Mouse (Mus musculus) cerebellum, adult 11-12 months (tissue): ENCODE results near the gene Psmc5.
A peak's percentile ranks its signal among the peaks of the same experiment; 100 is the strongest.
"Not testable (repeated sequence)": the region's sequence is repeated elsewhere in the genome, so short reads cannot be mapped to it uniquely, and the experiment has no call there.

Experiments used
- DNase-seq: peaks from one replicate; pipeline ENCODE4 v3.0.0; 2022

The Psmc5 gene

DNA sequence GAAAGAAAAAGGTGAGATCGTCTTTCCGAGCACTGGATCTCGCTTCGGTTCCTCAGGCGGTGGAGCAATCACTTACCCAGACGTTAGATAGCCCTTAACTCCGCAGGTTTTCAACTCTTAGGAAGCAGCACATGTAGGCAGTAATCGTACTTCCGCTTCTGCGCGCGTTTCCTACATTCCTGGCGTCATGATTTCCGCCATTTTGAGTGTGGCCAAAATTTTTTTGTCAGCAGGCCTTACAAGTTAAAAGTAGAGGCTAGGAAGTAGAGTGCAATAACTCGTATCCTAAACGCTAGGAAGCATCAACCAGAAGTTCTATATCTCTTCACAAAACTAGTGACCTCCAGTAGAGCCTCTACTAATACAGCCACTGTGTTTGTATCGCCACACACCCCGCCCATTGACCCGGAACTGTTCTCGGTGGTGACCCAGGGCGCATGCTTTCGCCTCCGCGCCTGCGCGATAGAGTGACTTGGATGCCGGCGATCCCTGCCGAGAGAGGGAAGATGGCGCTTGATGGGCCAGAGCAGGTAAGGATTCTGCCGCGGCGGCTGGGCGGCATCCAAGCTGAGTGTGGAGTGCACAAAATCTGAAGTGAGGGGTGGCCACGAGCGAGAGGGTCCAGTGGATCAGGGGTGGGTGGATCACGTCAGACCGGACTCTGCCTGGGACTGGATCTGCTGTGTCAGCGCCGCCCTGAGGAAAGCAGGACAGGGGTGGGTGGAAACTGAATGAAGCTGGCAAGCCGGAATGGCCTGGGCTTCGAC lies at the start of gene Psmc5, which contains the start of gene Ftsj3:
Gene Psmc5 (plus strand): TSS at position 470 of the 767 bp plus-strand sequence.
Gene Ftsj3 (minus strand): TSS at position 395 of the 767 bp plus-strand sequence.
- peak; percentile 96 for DNase-seq

DNA sequence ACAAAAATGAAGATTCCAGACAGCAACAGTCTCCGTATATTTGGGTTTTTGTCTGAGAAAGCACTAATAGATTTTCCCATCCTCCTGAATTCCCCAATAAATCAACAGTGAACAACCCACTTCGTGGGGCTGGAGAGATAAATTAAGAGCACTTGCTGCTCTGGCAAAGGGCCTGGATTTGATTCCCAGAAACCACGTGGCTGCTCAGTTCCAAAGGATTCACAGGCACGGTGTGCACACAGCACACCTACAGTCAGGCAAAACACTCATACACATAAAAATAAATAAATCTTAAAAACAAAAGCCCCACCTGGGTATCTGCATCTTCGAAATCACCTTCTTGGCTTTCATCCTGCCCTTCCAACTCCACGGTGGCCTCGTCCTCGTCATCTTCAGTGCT lies 43.2 kb upstream of the Psmc5 start:
- no peak for DNase-seq

DNA sequence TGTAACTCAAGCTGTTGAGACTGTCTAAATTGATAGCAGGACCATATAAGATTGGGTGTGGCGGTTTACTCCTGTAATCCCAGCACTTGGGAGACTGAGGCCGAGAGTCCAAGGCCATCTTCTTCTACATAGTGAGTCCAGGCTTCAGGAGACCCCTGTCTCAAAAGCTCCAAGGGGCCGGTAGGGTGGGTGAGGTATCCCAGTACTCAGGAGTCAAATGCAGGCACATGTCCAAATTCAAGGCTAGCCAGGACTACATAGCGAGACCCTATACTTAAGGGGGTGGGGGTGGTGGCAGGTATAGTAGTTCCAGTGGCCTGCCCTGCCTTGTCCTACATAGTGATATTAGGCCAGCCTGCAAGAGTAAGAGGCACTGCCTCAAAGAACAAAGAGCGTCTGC lies 41.1 kb upstream of the Psmc5 start:
- peak; percentile 54 for DNase-seq

DNA sequence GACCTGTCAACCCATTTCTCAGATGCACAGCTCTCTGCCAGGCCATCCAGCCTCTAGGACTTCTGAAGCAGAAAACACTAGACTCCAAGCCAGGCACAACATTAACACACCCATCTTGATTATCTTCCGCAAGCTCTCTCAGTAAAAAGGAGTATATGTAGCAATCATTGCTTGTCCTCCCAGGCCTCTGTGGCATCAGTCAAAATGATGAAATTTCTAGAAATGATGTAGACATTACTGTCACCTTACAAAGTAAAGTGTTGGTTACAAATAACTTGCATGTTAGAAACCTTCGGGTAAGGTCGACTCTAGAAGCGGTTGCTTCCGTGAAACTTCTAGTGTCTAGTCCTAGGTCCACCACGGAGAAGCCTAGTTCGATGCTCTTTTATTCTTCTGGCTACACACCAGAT lies 40.5 kb upstream of the Psmc5 start:
- no peak for DNase-seq

DNA sequence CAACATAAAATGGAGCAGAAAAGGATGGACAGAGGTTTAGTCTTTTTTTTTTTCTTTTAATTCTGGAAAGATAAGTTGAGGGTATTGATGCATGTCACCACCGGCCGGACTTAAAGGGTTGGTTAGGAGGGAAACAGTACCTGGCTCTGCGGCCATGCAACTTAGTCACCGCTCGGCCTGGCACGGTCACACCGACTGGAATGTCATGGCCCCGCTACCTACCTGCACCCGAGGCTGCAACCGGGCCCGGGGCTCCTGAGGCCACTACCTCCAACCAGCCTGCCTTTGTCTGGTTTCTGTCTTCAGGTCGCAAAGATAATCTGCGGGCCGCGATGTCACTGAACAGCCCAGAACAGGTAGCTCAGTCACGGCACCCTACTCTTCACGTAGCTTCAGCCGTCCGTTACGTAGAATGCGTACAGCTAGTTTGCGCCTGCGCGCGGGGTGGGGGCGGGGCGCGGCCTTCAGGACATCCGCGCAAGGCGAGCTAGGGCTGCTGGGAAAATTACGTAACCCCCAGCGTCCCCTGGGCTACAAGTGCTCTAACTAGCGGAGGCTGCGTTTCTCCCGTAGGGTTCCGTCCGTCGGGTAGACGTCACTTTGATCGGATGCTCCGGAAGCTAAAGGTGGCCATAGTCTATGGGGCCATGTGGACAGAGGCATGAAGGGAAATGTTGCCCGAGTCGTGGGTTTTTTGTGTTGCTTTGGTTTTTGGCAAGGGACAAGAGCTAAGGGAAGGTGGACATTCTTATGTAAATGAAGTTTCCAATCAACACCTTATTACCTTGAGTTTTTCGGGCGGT lies 39.8 kb upstream of the Psmc5 start, which contains the start of gene Ccdc47:
Gene Ccdc47 (minus strand): TSS at position 418 of the 803 bp plus-strand sequence.
- DNase-seq, result peak; percentile 99

DNA sequence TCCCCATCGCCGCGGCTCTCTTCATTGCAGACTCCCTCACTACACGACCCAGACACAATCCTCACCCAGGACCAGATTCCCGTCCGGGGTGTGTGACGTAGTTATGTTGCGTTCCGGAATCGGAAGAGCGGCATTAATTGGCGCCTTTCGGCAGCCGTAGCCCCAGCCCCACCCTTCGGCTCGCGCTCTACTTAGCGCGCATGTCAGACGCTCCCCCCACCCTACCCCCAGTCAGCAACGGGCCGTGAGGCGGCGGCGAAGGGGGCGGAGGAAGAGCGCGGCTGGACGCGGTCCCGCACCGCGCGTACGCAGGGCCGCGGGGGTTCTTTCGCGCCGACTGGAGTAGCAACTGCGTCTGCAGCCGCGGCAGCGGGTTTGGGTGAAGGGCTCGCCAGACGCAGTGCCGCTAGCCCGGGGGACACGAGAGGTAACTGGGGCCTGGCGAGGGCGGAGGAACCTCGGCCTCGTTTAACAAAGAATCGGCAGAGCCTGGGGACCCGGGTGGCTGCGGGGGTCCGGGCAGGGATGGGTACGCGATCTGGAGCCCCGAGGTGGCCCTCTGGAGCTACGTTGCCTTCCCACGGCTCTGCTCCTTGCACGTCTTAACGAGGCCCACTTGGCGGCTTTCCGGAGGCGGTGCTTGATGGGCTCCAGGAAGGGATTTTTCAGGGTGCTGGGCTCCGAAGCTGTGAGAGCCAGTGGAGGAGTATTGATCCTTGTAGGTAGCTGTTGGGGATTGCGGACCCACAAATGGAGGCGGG lies 39.0 kb upstream of the Psmc5 start, which contains the start of gene Ddx42:
Gene Ddx42 (plus strand): TSS at position 197 of the 761 bp plus-strand sequence.
- DNase-seq, result peak; percentile 95

DNA sequence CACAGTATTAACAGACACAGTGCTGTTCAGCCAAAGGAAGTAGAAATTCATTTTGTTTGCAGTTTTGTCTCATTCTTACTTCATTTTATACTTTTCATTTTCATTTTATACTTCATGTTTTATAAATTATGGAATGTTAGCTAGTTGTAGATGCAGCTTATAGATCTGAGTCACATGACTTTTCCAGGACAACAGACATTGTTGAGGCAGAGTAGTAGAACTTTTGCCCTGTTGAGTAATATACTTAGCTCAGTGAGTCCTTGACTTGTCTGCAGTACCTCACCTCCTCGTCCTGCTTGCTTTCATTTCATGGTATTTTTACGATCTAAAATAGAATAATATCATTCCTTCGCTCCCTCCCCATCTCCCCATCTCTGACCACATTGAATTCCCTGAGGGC lies 35.4 kb upstream of the Psmc5 start:
- no peak for DNase-seq

DNA sequence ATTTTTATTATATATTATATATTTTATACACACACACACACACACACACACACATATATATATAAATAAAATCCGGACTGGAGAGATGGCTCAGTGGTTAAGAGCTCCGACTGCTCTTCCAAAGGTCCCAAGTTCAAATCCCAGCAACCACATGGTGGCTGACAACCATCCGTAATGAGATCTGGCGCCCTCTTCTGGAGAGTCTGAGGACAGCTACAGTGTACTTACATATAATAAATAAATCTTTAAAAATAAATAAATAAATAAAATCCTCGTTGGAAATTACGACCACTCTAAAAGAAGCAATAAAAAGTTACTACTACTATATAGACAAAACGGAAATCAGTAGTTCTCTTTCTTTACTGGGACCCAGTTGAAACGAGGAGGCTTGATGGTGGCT lies 22.0 kb upstream of the Psmc5 start:
- DNase-seq, result not testable (repeated sequence)

DNA sequence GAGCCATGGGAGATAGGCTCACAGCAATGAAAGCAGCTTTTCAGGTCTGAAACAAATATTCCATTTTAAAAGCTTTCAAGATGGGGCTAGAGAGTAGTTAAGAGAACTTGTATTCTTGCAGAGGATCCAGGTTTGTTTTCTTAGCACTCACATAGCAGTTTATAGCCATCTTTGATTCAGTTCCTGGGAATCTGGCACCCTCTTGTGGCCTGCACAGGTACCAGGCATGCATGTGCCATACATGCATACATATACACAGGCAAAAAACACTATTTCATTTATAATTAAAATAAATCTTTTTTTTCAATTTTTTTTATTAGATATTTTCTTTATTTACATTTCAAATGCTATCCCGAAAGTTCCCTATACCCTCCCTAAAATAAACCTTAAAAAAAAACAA lies 9.1 kb upstream of the Psmc5 start:
- no peak for DNase-seq

DNA sequence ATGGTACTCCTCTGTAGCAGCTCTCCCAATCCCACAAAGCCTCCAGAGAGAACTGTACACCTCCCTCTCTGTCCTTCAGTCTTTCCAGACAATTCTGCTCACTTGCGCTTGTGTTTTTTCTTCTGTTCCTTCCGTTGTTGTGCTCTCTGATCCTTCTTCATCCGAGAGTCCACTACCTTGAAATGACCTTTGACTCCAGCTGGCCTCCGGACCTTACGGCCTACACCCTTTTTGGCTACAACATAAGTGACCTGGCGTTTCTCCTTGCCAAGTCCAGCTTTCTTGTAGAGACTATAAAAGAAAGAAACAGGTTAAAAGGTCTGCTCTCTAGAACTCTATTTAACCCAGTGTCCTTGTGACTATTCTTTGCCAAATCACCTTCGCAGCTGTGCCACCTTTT lies 6.6 kb upstream of the Psmc5 start:
- no peak for DNase-seq

DNA sequence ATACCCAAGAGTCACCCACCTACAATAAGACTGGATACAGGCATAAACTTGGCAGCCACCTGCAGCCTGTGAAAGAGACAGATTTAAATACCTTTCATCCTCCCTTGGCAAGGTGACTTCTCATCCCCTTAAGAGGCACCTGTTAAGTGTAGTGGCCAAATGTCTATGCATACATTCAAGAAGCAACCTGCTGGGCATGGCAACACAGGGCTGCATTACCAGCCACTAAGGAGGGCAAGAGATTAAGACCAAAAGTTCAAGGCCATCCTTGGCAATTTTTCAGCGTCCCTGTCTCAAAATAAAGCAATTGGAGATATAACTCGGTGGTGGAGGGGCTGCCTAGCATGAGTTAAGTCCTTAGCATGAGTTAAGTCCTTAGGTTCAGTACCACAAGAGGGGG lies 1.2 kb upstream of the Psmc5 start:
- DNase-seq, result peak; percentile 51

DNA sequence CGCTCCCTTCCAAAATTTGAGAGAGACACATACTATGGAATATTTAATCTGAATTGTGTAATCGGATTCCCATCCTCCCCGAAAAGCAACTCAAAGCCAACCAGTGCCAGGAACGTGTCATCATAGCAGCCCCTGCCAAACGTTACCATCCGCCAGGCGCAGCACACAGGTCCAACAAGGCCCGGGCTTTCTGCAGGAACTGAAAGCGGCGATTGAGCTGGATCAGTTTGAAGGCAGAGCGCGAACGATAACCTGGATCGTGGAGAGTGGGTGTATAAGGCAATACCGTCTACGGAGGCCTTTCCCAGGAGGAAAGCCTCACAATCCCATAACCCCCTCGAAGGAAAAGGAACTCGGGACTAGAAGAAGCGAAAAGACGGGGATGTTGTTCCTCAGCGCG lies 780 bp upstream of the Psmc5 start:
- no peak for DNase-seq

DNA sequence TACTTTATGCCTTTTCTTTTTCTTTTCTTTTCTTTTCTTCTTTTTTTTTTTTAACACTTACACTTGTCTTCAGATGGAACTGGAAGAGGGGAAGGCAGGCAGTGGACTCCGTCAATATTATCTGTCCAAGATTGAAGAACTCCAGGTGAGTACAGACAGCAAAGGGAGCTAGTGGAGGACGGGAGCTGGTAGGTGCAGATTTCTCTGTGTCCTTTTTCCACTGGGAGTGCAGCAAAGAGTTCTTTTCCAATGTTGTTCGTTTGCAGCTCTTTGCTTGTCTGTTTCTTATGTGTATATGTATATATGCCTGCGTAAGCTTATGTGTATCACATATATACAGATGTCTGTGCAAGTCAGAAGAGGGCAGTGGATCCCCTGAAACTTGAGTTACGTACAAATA lies 821 bp downstream of the Psmc5 start:
- DNase-seq, result no peak

DNA sequence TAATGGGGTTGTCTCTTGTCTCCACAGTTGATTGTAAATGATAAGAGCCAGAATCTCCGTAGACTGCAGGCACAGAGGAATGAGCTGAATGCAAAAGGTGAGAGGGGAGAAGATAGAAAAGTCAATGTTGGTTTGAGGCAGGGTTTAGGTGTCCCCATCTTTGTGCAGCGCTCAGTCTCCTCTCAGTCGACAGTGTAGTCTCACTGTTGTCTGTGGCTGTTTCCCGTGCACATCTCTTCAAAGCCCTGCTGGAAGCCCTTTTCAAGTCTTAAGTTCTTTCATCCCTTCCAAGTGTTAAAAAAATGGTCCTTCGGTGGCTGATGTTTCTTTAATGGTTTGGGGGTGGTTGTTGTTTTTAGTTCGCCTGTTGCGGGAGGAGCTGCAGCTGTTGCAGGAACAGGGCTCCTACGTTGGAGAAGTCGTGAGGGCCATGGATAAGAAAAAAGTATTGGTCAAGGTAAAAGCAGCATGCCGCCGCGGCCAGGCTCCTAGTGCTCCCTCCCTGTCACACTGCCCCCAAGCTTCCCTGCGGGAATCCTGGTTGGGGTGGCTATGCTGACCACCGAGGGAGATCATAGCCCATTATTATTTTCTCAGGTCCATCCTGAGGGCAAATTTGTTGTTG lies 5.0 kb downstream of the Psmc5 start:
- no peak for DNase-seq

DNA sequence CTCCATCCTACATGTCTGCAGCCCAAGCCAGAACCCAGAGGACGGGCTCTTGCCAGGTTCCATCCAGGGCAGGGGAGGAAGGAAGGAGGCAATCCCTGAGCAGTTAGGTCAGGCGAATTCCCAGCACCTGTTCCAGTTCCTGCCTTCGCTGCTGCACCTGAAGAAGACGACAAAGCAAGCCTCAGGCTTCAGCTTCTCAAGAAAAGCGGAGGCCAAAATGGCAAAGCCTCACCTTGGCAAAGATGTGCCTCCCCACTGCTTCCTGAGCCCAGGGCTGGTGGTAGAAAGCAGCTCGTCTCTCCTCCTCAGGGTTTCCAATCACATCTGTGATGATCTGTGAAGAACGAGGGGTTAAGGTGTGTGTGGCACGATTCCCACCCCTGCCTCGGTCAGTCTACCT lies 8.0 kb downstream of the Psmc5 start:
- peak; percentile 64 for DNase-seq

DNA sequence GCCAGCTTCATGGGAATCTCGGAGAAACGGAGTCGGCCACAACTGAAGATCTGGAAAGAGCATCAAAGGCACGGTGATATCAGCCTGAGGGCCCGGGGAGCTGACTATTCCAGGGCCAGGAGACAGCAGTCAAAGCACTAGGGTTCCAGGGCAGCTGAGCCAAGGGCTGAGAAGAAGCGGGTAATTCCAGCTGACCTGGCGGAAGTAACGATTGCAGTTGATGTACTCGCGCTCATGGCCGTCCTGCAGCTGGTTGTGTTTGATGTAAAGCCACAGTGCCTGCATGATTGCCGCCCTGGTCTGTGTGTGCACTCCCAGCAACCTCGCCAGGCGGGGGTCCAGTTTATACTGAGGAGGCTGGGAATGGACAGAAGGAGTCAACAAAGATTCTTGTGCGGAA lies 9.0 kb downstream of the Psmc5 start:
- peak; percentile 42 for DNase-seq

DNA sequence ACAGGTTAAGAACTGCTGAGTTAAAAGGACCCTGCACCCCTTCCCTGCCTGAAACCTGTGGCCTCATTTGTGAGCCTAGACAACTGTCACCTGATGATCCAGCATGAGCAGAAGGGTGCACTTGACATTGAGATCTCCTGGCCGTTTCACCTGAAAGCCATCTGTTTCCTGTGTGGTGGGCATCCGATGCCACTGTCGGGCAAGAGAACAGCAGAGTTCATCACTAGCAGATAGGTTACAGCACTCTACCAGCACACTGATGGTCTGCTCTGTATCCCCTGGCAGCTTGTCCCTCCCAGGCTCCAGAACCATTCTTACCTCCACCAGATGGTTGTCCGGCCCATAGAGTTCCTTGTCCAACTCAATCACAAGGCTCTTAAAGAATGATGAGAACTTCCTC lies 9.6 kb downstream of the Psmc5 start:
- no peak for DNase-seq

DNA sequence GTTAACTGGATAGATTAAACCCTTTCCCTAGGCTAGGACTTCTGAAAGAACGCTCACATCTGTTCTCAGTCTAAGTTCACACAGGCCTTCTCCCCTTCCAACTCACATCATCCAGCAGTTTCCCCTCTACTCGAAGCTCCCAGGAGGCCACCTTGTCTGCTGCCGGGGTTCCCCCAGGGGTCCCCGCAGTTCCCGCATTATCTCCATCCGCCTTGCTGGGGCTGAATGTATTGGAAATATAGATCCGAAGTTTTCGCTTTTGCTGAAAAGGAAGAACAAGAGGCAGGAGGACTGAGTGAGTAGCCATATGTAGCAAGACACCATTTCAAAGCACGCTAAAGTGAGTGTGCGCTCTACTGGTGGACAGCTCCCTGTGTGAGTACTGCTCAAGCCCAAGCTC lies 10.5 kb downstream of the Psmc5 start:
- no peak for DNase-seq

DNA sequence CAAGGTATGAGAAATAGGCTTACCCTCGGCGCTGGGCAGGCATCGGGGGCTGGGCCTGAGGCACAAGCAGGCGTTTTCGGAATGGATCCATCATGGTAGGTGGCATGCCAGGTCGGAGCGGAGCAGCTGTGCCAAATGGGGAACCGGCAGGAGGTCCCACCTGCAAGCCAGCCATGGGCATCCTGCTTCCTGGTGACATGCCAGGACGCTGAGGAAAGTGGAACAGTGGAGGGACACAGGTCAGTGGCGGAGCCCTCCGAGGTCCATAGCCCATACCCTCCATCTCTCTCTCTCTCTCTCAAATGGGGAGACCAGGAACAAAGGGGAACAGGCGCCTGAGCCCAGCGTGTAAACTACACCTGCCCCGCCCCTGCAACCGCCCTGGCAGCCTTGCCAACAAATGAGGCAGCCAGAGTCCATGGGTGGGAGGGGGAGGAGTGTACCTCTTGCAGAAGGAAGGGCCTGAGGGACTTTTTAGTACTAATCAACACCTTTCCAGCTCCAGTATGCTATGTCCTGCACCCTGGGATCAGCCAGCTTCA lies 11.4 kb downstream of the Psmc5 start:
- peak; percentile 97 for DNase-seq

DNA sequence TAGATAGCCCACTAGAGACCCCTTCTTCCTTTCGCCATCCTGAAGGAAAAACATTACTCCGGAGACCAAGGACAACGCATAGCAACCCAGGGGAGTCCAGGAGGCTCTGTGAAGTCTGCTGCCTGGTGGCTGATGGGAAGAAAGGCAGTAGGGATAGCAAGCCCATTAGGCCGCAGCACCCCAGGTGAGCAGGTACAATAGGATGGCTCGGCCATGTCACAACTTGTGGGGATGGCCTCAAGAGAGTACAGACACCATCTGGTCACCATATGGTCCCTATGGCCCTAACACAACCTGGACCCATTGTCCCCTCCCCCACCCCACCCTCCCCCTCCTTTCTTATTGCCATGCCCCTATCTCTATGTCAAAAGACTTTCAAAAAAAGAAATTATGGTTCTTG lies 11.9 kb downstream of the Psmc5 start:
- peak; percentile 88 for DNase-seq

DNA sequence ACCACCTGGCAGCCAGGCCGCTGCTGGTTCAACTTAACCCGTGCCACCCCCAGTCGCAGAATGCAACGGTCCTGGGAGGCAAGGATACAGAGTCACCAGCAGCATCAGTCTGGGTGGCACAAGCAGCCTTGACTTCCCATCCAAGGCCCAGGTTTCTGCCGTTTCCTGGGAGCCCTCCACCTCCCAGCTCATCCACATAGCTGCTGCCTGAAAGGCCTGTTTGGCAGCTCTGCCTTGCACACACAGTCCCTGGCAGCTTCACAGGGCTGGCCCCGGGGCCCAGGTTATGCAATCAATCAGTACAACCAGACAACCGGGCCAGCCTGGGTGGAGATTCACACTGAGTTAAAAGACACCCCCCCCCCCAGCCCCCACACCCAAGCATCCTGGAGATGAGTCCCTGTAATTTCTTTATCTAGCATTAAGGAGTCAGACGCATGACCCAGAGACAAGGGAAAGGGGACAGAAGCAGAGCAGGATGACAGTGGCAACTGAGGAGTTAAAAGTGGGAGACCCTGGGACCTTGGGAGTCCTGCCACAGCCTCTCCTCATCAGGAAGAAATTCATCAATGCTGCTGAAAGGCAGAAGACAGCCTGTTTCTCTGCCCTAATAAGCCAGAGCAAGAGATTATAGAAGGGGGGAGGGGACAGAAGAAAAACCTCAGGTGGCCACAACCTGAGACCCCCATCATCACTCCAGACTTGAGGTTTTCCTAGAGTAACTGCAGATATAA lies 12.5 kb downstream of the Psmc5 start:
- peak; percentile 97 for DNase-seq

DNA sequence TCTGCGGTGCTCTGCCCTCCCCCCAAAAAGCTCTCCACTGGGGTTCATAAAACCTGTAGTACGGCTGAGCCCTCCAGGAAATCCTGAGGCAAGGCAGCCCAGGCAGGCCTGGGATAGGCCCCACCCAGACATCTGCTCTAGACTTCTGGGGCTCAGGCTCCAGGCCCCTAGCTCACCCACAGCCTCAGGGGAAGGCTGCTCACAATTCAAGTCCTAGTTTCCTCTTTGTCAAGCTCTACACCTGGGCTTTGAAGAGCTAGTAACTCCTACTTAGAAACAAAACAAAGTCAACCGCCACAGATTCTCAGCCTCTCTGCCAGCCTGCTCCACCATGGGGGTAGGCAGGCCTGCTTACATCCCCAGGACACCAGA lies 13.1 kb downstream of the Psmc5 start:
- DNase-seq, result peak; percentile 78
